Mouse (Mus musculus) lung, embryonic 14.5 days (tissue): Measurements from ENCODE around the gene Ercc5. TPM values are rescaled to one million over a fixed set of nuclear protein-coding genes. Genes with fewer than 3 reads are reported as not detected.

Experiments
- ATAC-seq: fragments of 200-750 bp; cut with Nextera tagmentation; 2 replicates; pipeline ENCODE4 v1.8.0; 2017; ENCODE audit warnings: mild to moderate bottlenecking, moderate TSS enrichment, moderate library complexity; ENCODE audit not compliant: insufficient read depth
- DNase-seq: peaks from one replicate; pipeline ENCODE4 v3.0.0-alpha.2; 2015
- H3K27ac ChIP-seq: fragments of 300-500 bp; sonication (generic); 2 replicates; pipeline ENCODE4 v1.5.1; 2014; ENCODE audit warnings: low read depth, mild to moderate bottlenecking, moderate library complexity
- H3K27me3 ChIP-seq: fragments of 300-500 bp; sonication (generic); 2 replicates; pipeline ENCODE4 v1.6.1; 2014; ENCODE audit warnings: low read length, control low read depth; ENCODE audit not compliant: insufficient read depth
- H3K36me3 ChIP-seq: fragments of 300-500 bp; sonication (generic); 2 replicates; pipeline ENCODE4 v1.6.1; 2014; ENCODE audit warnings: control low read depth; ENCODE audit not compliant: insufficient read depth
- H3K4me1 ChIP-seq: fragments of 300-500 bp; sonication (generic); 2 replicates; pipeline ENCODE4 v1.6.1; 2014; ENCODE audit warnings: antibody characterized with exemption, control low read depth; ENCODE audit not compliant: insufficient read depth
- H3K4me2 ChIP-seq: fragments of 300-500 bp; sonication (generic); 2 replicates; pipeline ENCODE4 v1.6.1; 2014; ENCODE audit warnings: mild to moderate bottlenecking
- H3K4me3 ChIP-seq: fragments of 300-500 bp; sonication (generic); 2 replicates; pipeline ENCODE4 v1.5.1; 2014; ENCODE audit warnings: low read depth, low read length
- H3K9ac ChIP-seq: fragments of 300-500 bp; sonication (generic); 2 replicates; pipeline ENCODE4 v1.6.1; 2014
- H3K9me3 ChIP-seq: fragments of 300-500 bp; sonication (generic); 2 replicates; pipeline ENCODE4 v1.6.1; 2016; ENCODE audit warnings: low read depth, low read length, control low read depth
- CTCF ChIP-seq: IDR thresholded peaks from 2 replicates; pipeline ENCODE4 v1.5.1; 2016; ENCODE audit warnings: antibody characterized with exemption, low read depth
- WGBS: fragments of 180-500 bp; shearing (Covaris S2); extraction: QIAGEN DNeasy Blood & Tissue Kit; methylation state at CpG from one replicate; pipeline ENCODE4 v1.1.7; 2014; 5-methylcytosine and 5-hydroxymethylcytosine counted together
- polyA plus RNA-seq: library from polyadenylated mRNA; unstranded; fragments of >200 nt; fragmentation: Nextera tagmentation; extraction: Ambion mirVana; gene quantifications from 2 replicates; pipeline ENCODE4 v1.2.1, GENCODE M21; 2014

The Ercc5 gene
- polyA plus RNA-seq, 1 experiment from 2014 or later, result 23.6 TPM

DNA sequence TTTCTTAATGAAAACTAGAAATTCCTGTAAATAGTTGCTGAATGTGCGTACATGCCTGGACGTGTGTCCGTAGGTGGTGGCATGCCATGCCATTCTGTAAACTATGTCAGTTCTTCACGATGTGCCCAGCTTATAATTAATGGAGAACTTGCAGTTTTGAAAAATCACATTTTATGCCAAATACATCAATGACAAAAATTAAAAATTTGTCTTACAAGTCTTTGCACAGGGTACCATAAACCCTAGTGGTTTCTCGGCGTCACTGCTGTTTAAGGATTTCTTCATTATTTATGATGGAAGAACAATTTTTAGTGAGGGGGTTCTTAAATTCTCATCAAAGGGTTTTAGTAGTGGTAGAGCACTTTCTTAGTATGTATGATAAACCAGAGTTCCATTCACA lies 1.2 kb downstream of the Ercc5 start:
- WGBS, result 18% methylated on average over 6 of the region's 6 CpGs
- Histone ChIP-seq H3K4me1 (no peaks in the 10 kb centered on the region), H3K9ac (peak overlapping the region; percentile 88), H3K27me3 (no peaks in the 10 kb centered on the region), H3K4me2 (peak overlapping the region; percentile 78), H3K36me3 (peaks cover 8% of the 10 kb centered on the region), H3K9me3 (no peaks in the 10 kb centered on the region), H3K4me3 (peak overlapping the region; percentile 86), H3K27ac (no peak overlapping the region)
- peak; percentile 59 for DNase-seq
- peak; percentile 43 for TF ChIP-seq CTCF
- ATAC-seq, result no peak

DNA sequence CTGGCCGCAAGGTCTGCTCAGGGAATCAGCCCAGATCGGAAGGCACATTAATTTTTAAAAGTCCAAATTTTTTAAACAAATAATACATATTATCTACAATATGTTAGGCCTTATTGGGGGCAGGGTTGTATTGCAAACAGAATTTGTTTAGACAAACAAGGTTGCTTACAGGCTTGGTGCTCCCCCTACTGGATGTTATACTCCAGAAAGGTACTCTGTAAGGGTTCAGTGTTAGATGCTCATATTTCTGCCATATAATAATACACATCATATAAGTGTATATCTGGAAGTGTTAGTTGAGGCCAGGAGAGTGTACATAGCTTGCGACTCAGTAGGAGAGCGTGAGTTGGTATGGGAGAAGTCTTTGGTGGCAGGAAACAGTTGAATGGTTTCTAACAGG lies 7.7 kb downstream of the Ercc5 start:
- Histone ChIP-seq H3K9ac (no peak overlapping the region), H3K4me2 (no peak overlapping the region), H3K4me3 (no peak overlapping the region), H3K36me3 (peaks cover 27% of the 10 kb centered on the region), H3K9me3 (no peaks in the 10 kb centered on the region), H3K27me3 (no peaks in the 10 kb centered on the region), H3K27ac (no peak overlapping the region), H3K4me1 (no peaks in the 10 kb centered on the region)
- DNase-seq (peak; percentile 60), ATAC-seq (no peak; the same call in 1 of the 2 replicates)
- TF ChIP-seq CTCF, result peak; percentile 41
- WGBS, result 97% methylated on average over 4 of the region's 4 CpGs

DNA sequence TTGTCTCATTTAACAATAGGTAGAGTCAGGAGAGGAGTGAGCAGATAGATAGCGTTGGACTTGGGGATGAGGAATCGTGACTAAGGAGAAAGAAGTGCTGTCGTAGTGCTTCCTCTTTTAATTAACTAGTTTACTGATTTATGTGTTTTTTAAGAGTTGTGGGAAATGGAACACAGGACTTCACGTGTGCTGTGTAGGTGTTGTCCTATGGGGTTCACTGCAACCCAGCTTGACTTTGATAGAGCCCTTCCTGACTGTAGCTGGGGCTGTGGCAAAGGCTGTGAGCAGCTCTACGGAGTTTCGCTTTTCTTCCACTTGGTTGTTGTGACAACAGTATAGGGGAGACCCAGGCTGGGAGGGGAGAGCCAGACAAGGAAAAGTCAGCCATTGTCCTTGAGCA lies 10.8 kb downstream of the Ercc5 start:
- H3K27me3 ChIP-seq, result no peaks in the 10 kb centered on the region
- no peak overlapping the region for H3K4me3 ChIP-seq
- H3K36me3 ChIP-seq, result peaks cover 53% of the 10 kb centered on the region
- no peak overlapping the region for H3K4me2 ChIP-seq
- H3K4me1 ChIP-seq, result no peaks in the 10 kb centered on the region
- no peak for TF ChIP-seq CTCF
- H3K9me3 ChIP-seq, result no peaks in the 10 kb centered on the region
- DNase-seq (no peak), ATAC-seq (no peak)
- no peak overlapping the region for H3K9ac ChIP-seq
- WGBS, result 90% methylated on average over 6 of the region's 6 CpGs
- no peak overlapping the region for H3K27ac ChIP-seq

DNA sequence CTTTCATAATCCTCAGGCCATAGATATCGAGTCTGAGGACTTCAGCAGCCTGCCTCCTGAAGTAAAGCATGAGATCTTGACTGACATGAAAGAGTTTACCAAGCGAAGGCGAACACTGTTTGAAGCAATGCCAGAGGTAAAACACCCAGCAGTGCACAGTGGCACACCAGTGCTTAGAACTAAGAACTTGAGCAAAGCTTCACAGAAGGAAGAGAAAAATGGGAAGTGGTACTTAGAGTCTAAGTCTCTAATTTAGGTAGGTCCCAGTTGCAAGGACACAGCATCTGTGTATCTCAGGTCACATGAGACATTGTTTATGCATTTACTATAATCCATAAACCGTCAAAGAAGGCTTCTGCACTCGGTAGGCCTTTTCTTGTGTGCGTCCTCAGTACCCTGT lies 14.3 kb downstream of the Ercc5 start:
- Histone ChIP-seq H3K4me1 (no peaks in the 10 kb centered on the region), H3K9me3 (no peaks in the 10 kb centered on the region), H3K36me3 (peaks cover 81% of the 10 kb centered on the region), H3K27ac (no peak overlapping the region), H3K9ac (no peak overlapping the region), H3K27me3 (no peaks in the 10 kb centered on the region), H3K4me2 (no peak overlapping the region), H3K4me3 (no peak overlapping the region)
- 92% methylated on average over 6 of the region's 6 CpGs for WGBS
- ATAC-seq (no peak), DNase-seq (no peak)
- TF ChIP-seq CTCF, result no peak

DNA sequence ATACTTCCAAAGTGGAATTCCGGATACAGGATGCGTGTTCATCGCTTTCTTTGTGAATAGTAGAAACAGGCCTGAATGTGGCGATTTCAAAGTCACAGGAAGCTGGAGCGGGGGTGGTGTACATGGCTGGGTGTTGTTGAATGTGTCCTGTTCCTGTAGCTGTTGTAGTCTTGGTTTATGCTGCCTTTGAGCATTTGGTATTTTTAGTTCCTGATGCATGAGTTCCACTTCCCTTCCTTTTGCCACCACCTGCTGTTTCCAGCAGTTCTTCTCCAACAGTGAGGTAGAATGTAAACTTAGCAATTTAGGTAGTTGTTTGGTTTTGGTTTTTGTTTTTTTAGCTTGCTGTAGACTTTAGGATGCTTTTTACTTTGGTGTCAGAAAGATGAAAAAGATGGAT lies 14.8 kb downstream of the Ercc5 start:
- Histone ChIP-seq H3K27me3 (no peaks in the 10 kb centered on the region), H3K4me2 (no peak overlapping the region), H3K36me3 (peaks cover 87% of the 10 kb centered on the region)

DNA sequence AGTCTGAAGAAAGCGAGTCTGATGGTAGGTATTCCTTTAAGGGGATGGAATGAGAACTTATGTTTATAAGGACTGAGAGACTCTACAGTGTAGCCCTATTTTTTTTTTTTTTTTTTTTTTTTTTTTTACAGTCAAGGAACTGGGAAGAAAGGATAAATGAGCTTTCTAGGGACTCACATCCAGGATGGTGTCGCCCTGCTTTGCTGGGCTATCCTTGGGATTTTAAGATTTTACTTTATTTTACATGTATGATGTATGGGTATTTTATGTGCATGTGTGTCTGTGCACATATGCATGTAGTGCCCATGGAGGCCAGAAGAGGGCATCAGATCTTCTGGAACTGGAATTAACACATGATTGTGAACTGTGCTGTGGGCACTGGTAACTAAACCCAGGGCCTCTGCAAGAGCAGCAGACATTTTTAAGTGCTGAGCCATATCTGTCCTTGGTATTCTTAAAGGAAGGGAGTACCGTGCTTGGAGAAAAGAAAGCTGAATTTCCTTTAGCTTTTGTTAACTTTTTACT lies 20.4 kb downstream of the Ercc5 start:
- ATAC-seq, result no peak

More for the DNA sequence above, 14.8 kb downstream of the Ercc5 start:
- DNase-seq (no peak), ATAC-seq (no peak)
- H3K4me3 ChIP-seq, result no peak overlapping the region
- TF ChIP-seq CTCF, result no peak
- 94% methylated on average over 5 of the region's 5 CpGs for WGBS
- H3K4me1 ChIP-seq, result no peaks in the 10 kb centered on the region
- H3K9me3 ChIP-seq, result no peaks in the 10 kb centered on the region
- no peak overlapping the region for H3K9ac ChIP-seq
- no peak overlapping the region for H3K27ac ChIP-seq

DNA sequence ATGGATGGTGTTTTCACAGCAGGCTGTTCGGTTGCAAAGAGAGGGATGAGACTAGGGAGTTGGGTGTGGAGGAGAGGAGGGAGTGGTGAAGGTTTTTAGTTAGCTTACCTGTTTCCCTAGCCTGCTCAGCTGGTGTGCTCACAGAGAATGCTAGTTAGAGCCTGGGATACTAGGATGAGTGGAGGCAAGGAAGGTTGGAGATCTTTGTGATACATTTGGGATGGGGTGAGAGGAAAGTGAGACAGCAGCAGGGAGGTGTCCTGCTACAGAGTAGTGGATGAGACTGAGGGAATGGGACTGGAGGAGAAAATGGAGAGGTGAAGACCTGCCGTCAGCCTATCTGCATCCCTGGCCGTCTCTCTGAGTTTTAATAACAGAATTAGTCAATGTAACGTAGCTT lies 25.1 kb downstream of the Ercc5 start:
- DNase-seq, result no peak
- Histone ChIP-seq H3K9me3 (peaks cover 4% of the 10 kb centered on the region; the same call in 1 of the 2 replicates), H3K4me1 (no peaks in the 10 kb centered on the region), H3K4me2 (no peak overlapping the region), H3K27me3 (no peaks in the 10 kb centered on the region), H3K27ac (no peak overlapping the region), H3K9ac (no peak overlapping the region), H3K36me3 (peaks cover 62% of the 10 kb centered on the region), H3K4me3 (no peak overlapping the region)
- ATAC-seq, result no peak
- 92% methylated on average over 4 of the region's 4 CpGs for WGBS
- TF ChIP-seq CTCF, result no peak

More for the DNA sequence above, 20.4 kb downstream of the Ercc5 start:
- H3K4me3 ChIP-seq, result no peak overlapping the region
- peaks cover 67% of the 10 kb centered on the region for H3K36me3 ChIP-seq
- H3K4me1 ChIP-seq, result no peaks in the 10 kb centered on the region
- H3K4me2 ChIP-seq, result no peak overlapping the region
- H3K9me3 ChIP-seq, result peaks cover 4% of the 10 kb centered on the region; the same call in 1 of the 2 replicates
- DNase-seq, result no peak
- peak; percentile 21; the same call in 1 of the 2 replicates for TF ChIP-seq CTCF
- H3K27me3 ChIP-seq, result no peaks in the 10 kb centered on the region
- WGBS, result 94% methylated on average over 3 of the region's 3 CpGs
- H3K27ac ChIP-seq, result no peak overlapping the region
- H3K9ac ChIP-seq, result no peak overlapping the region

DNA sequence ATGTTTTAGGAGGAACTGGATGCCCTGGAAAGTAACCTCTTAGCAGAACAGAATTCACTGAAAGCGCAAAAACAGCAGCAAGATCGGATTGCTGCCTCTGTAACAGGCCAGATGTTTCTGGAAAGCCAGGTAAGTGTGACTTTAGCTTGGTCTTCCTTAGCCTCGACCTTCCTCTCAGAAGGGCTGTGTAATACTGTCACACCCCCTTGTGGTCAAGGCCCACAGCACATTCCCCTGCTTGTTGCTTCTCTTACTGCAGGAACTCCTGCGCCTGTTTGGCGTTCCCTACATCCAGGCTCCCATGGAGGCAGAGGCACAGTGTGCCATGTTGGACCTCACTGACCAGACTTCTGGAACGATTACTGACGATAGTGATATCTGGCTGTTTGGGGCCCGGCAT lies 26.4 kb downstream of the Ercc5 start:
- TF ChIP-seq CTCF, result peak; percentile 44
- H3K4me2 ChIP-seq, result no peak overlapping the region
- WGBS, result 82% methylated on average over 8 of the region's 8 CpGs
- H3K9ac ChIP-seq, result no peak overlapping the region
- no peak overlapping the region for H3K27ac ChIP-seq
- H3K4me1 ChIP-seq, result no peaks in the 10 kb centered on the region
- H3K36me3 ChIP-seq, result peaks cover 54% of the 10 kb centered on the region
- H3K9me3 ChIP-seq, result peaks cover 4% of the 10 kb centered on the region; the same call in 1 of the 2 replicates
- no peaks in the 10 kb centered on the region for H3K27me3 ChIP-seq
- no peak overlapping the region for H3K4me3 ChIP-seq
- ATAC-seq (no peak), DNase-seq (no peak)
